Mouse (Mus musculus) heart, postnatal 0 days (tissue): Measurements from ENCODE around the gene Fam84b.

Experiments
- CTCF ChIP-seq: IDR thresholded peaks from 2 replicates; pipeline ENCODE4 v1.5.1; 2016; ENCODE audit warnings: antibody characterized with exemption, control low read depth, low read depth
- EP300 ChIP-seq: IDR thresholded peaks from 2 replicates; pipeline ENCODE4 v1.6.1; 2016; ENCODE audit warnings: antibody characterized with exemption, low read depth

DNA sequence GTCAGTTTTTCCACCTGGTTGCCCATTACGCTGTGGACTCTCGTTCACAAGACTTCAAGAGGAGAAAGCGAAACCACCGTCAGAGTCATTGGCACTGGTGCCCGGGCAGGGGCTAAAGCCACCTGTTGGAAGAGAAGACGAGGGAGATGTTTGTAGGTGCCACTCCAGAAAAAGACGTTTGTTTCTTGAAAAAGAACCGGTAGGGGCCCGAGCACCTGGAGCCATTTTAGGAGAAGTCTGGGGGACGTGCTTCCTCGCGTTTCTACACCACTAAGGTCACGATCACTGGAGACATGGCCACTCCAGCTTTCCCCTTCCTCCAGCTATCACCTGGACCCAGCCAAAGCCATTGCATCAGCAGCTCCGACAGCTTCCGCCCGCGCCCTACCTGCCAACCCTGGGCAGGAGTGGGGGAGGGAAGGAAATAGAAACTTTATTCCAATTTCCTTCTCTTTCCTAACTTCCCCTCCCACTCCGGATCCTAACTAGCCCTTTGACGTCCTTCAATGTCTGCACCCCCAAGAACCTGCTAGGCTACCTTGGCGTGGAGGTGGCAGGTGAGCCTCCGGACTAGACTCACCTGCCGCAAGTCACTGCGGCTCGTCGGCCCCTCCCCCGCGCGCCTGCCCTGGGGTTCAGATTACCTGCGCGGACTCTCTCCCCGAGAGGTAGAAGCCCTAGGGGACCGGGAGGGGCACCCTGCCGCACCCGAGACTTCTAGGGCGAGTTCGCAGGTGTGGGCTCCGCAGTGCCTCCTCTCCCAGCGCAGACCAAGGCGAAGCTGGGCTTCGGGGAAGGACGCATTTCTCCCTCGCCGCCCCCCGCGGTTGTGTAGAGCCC, 29.5 kb downstream of the Fam84b start:
- TF ChIP-seq EP300 (no peak), CTCF (no peak)
